Mouse (Mus musculus) liver (tissue): ENCODE measurements around the gene 4921536K21Rik.

ENCODE experiments used
- DNase-seq: peaks from one replicate; pipeline ENCODE4 v3.0.0-alpha.2; 2020; ENCODE audit warnings: mixed read lengths

4921536K21Rik gene

DNA sequence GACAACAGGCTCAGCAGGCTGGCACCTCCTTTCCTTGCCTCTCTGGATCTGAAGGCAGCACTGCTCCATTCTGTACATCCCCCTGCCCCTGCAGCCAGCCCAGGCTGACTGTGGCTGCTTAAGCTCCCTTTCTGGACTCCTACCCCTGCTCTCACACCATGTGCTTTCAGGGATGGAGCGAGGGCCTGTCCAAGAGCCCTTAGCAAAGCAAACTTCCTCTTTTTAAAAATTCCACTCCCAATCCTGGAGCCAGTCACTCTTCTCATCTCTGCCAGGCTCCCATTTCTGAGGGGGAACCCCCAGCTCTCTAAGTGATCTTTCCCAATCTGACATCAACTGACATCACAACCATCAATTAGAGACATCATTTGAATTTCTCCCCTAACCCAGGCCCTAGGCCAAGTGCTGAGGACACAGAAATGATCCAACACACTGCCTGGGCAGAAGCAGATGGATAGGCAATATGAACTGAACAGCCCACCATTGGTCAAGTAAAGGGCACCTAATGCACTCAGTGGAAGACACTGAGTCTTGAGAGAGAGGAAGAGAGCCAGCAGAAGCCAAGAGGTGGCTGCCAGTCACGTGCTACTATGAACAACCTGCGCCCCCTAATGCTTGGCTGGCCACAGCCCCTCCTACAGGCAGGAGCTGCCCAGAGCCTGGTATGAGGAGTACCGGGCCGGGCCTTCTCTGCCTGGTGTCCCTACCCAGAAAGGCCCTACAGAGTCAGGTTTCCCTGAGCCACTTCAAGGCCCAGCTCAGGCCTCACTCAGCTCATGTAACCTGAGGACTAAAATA, 15.8 kb upstream of the 4921536K21Rik start:
- no peak for DNase-seq

DNA sequence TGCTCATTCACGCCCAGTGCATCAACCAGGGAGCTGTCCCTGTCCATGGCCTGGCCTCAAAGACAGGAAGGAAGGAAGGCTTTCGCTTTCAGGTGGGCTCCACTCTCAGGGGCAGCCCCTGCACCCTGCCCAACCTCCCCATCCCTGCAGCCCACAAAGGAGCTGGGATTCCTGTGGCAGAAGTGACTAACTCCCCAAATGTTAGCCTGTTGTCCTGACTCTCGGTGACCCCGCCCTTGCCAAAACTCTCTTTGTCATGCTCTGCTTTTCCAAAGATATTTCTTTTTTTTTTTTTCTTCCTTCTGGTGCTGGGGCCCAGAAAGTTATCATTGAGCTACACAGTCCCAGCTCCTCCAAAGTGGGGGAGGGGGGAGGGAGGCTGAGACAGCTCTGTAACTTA, 14.3 kb upstream of the 4921536K21Rik start:
- DNase-seq = no peak

DNA sequence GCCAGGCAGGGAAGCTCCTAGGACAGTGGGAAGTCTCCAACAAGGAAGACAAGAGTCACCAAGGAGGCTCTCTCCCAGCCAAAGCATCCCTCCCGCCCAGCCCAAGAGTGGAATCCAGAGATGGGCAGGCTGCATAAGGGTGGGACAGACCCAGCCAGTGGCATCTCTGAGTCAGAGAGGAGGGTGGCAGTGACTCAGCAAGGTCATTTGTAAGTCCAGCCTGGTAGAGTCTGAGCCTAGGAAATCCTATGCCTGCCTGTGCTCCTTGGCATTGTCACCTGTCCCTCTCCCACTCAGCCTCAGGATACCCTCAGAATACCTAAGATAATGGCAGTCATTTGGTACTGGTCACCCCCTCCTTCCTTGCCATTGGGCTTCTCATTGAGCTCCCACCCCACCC, 10.5 kb upstream of the 4921536K21Rik start:
- DNase-seq = no peak

DNA sequence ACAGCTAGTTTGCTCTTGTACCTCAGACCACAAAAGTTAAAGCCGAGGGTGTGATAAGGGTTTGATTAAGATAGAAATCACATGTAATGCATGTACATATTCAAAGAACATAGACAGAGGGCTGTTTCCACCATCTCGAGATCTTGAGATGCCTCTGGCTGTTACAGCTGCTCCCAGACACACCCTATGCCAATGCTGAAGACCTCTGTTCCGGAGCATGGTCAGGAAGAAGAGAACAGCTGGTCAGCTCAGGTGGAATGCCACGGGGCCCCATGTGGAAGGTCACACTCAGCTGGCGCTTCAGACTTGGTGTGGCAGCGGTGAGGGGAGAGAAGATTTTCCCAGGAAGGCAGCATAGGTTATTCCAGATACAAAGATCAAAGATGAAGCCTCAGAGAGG, 9.8 kb upstream of the 4921536K21Rik start:
- no peak for DNase-seq

DNA sequence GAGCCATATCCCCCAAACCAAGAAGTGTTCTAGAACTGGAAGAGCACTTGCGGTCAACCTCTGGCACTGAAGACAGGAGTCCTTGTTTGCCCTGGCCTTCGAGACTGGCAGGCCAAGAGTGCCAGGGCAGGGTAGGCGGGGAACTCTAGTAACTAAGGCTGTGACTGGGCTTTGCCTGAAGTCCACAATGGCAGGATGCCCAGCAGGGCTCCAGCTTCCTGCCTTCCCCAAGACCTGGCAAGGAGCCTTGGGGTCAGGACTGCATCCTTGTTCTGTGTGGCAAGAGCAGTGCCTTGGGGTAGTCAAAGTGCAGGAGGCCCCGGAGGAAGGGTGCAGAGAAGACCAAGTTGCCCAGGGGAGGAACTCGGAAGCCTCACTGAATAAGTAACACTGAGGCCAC, 8.1 kb upstream of the 4921536K21Rik start:
- DNase-seq = no peak

DNA sequence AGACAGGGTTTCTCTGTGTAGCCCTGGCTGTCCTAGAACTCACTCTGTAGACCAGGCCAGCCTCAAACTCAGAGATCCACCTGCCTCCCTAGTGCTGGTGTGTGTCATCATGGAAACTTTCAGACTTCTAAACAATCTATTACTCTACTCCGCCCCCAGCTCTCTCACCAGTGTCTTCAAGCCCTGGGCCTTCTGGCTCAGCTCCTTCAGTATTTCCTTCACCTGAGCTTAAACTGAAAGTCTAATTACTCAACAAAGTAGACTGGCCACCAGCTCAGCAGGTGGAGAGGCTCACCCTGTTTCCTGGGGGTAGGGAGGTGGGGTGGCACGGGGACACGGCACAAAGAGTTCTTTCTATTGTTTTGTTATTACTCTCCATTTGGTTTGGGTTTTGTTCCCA, 7.6 kb upstream of the 4921536K21Rik start:
- DNase-seq = no peak

DNA sequence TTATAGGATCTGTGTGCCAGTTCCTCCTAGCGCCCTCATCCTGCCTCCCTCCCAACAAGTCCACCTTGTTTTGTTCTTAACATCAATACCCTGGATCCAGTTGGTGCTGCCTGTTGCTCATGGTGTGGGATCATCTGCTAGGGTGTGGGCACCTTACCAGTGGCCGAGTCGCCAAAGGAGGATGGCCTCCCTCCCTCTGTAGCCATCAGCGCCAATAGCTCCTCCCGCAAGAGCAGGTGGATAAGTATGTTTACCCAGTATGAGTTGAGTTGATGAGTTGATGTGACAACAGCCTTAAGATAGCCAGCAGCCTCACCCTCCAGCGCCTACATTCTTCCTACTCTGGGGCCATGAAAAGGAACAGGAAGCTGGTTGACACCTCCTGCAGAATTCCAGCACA, 5.4 kb upstream of the 4921536K21Rik start:
- DNase-seq = no peak

DNA sequence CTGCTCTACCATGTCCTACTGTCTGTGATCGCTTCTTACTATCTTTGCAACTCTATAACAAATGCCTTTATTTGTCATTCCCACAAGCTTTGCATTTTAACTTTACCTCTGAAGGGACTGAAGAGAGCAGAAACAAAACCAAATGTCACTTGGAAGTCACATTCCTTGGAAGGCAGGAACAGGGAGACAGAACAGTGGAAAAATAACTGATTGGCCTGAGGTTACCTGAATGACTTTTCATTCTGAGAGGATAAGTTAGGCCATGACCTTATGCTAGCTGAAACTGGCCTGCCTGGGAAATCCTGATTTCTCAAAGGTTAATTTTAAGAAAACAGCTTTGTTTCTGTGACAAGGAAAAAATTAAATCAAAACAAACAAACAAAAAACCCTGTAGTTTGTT, 1.0 kb upstream of the 4921536K21Rik start:
- no peak for DNase-seq

DNA sequence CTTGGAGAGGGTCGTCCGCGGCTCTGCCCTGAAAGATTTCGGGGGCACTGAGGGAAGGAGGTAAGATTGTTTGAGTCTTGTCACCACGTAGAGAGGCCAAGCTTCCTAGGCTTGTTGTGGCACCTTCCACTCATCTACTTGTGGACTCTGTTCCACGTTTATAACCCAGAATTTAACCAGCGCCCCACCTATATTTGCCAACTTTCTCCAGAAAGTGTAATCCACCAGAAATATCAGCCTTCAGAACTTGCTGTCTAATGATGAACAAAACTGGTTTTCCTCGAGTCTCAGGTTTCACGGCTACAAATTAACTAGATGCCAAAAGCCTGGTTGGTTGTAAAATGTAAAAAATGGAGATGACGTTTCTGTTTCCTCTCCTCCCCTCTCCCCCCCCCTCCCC, 560 bp upstream of the 4921536K21Rik start:
- DNase-seq = no peak

DNA sequence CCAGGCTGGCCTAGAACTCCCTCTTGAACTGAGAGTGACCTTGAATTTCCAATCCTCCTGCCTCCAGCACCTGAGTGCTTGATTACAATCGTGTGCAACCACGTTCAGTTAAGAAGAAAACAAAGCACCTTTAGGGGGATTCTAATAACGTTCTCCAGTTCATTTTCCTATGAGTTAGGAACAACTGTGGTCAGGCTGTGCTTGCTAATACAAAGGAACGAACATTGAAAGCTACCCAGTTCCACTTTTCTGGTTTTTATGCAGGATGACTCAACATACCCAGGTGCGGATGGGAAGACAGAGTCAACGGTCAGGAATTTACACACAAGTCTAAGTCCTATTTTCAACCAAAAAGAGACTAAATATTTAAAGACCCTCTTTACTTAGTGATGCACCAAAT, 928 bp downstream of the 4921536K21Rik start:
- DNase-seq = no peak

DNA sequence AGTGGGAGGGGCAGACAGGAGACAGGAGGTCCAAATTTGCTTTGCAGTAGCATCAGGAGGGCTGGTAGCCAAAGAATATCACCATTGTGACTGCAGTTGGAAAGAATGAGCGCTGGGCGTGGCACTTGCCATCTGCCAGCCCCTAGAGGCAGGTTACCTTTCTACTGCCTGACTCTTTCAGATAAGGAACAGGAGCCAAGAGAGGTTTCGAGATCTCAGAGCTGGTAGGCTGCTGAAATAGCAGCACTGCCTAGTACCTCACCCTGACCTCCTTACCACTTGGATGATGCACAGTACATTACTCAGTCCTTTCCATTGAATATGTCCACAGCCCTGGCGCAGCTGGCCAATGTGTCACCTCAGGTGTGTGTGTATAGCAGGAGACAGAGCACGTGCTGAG, 7.6 kb downstream of the 4921536K21Rik start:
- peak; percentile 52 for DNase-seq

DNA sequence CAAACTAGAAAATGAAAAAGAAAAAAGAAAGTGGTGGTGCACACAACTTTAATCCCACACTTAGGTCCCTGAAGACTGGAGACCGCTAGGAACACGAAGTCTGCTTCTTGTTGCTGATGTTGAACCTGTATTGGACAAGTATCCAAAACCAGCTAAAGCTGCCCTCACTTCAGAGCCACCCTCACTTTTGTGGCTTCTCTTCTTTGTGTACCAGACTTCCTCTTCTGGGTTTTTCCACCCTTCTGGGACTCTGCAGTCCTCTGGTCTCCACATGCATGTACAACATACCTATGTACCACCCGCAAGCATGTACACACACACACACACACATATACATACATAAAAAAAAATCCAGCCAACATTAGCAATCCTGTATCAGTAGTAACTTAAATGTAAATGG, 11.2 kb downstream of the 4921536K21Rik start:
- no peak for DNase-seq

DNA sequence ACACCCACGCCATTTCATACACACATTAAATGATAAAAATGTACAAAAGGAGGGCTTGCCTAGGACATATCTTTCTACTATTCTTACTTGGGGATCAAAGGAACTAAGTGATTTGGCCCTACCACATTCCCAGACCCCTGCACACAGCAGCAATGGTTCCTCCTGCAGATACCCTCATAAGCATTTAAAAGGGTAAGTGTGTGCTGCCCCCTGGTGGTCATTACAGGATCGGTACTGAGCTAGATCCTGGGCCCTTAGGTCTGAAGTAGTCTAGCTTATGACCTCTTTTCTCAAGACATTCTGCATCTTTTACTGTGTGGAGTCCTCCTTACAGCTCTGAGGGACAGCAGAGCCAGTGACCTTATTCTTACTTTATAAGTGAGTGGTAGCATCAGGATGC, 15.1 kb downstream of the 4921536K21Rik start:
- DNase-seq = peak; percentile 76

DNA sequence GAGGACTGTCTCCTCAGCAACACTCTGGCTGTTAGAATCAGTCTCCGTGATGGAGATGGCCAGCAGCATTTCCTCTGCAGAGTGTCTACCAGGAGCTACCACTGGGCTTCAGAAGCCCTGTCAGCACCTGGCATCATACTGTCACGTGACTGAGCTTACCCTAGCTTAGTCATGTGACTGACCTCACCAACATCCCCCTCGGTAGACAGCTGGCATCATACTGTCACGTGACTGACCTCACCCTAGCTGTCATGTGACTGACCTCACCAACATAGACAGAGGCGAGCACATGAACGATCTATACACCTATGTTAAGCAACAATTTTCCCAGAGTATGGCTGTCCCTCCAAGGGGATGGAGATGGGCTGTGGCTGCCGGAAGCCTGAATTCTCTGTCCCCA, 16.2 kb downstream of the 4921536K21Rik start:
- no peak for DNase-seq

DNA sequence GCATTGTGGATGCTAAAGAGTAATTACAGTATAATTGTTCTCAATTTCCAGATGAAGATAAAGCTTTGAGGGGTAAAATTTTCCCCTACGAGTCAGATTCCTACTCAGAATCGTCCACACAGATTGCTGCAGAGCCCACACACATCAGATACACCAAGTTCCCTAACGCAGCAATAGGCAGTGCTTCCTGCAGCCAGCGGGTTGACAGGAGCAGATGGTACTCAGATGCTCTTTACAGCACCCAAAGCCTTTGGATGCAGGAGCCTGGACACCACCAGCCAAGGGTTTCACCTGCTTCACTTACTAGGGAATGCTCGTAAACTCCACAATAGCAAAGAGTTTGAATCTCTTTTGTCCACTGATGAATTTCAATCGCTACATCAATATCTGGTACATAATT, 18.5 kb downstream of the 4921536K21Rik start:
- no peak for DNase-seq

DNA sequence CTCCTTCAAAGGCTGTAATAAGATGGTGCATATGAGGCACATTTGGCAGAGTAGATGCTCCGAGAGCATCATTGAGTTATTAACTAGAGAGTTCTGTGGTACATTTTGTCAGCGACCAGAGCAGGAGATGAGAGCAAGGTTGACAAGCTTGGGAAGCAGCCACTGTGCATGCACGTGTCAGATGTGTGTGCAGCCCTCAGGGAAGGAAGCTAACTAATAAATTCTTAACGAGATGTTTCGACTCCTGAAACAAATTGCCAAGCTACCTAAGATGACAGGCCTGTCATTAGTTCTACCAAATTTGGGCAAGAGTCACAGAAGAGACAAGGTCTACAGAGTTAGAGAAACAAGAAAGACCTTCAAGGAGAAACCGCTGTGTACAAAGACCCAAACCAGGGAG, 30.6 kb downstream of the 4921536K21Rik start:
- DNase-seq = no peak

DNA sequence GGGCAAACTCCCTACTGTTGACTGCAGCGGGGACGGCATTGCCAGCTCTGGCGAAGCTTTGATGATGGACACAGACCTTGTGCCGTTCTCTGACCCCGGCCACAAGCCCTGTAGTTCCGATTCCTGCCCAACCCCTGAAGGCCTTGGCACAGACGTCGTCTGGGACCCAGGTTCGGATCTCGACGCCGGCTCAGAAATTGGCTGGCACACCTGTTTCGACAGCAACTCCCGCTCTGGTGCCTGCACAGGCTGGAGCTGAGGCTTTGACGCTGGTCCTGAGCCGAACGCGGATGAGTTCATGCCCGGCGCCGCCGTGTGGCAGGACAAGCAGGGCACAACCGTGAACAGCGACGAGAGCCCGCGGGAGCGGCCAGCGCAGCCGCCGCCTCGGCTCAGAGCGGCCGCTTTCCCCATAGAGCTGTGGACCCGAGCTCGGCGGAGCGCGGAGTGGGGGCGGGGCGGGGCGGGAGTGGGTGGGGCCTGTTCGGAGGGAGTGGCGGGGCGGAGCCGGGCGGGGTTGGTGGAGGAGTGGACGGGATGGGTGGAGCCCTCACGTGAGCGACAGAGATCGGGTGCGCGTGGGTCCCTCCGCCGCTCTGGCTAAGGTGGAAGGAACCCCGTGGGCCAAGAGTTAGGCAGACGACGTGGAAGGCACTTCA, 31.3 kb downstream of the 4921536K21Rik start, which contains the start of gene Osbp2:
TSS of gene Osbp2 (minus strand) at position 450 of the 659 bp plus-strand sequence.
- DNase-seq = peak; percentile 86

DNA sequence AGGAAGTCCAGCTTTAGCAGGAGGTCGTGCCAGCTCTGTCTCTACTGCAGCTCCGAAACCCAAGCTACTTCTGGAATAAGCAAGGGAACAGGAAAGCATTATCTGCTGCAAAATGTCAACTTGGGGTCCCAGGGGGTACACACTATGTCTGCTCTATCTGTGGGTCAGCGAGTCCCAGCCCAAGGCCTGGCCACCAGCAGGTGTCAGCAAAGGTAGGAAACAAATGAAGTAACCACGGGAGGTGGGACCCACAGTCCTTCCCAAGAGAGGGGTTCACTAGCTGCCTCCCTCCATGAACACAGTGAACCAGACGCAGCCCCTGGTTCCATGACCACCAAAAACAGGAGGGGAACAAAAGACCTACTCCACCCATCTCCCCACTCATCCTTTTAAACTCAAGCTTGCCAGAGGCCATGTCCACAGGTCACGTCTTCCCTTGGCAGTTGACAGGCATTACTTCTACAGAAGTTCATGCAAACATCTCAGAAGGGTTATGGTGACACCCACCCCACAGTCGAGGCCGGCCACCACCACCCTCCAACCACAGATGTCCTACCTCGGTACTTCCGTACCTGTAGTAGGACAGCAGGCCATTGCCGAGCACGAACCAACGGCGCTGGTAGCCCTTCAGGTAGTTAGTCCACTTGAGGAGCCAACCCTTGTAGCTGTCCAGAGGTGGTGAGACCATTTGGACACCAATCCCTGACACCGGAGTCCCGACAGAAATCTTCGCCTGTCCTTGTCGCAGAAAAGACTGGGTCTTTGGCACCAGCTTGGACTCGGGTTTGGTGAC, 32.0 kb downstream of the 4921536K21Rik start:
- no peak for DNase-seq

DNA sequence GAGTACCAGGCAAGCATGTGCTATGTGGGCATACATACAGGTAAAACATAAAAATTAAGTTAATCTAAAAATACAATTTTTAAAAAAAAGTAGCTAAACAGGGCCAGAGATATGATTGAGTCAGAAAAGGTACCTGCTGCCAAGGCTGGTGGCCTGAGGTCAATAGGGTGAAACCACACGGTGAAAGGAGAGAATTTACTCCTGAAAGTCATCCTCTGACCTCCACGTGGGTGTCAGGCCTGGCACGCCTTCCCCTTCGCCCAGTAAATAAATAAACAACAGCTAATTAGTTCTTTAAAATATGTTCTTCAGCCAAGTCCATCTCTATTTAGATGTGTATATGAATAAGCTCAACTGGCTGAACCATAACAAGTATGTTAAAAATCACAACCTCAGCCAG, 34.5 kb downstream of the 4921536K21Rik start:
- DNase-seq = no peak

DNA sequence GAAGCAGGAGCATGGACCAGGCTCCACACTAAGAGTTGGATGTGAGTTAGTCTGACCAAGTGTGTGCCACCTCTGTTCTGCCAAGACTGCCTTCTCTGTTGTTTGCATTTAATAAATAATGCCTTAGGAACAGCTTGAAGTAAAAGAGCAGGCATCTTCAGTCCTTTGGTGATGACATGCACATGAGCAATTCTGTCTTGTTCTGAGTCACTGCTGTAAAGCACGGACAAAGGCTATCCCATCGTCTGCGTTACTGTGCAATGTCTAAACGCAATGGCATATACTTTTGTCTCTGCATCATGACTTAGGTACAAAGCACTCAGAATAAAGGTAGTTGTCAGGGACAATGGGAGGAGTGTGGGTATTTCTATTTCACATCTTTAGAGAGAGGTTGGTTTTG, 35.1 kb downstream of the 4921536K21Rik start:
- no peak for DNase-seq

DNA sequence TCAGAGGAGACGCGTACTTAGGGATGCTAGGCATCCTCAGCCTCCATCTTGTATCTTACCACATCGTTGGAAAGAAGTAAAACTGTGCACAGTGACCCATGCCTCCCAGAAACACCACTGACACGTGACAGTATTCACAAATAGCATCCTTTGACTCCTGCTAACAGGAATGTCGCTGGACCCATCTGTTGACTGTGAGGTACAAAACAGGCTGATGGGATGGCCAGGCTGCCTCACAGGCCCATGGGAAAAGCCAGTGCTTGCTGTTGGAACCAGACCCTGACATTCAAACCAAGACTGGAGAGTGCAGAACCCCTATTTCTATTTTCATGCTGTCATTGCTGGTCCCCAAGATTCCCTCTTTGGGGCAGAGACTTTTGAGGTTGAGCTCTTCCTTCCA, 37.0 kb downstream of the 4921536K21Rik start:
- DNase-seq = no peak

DNA sequence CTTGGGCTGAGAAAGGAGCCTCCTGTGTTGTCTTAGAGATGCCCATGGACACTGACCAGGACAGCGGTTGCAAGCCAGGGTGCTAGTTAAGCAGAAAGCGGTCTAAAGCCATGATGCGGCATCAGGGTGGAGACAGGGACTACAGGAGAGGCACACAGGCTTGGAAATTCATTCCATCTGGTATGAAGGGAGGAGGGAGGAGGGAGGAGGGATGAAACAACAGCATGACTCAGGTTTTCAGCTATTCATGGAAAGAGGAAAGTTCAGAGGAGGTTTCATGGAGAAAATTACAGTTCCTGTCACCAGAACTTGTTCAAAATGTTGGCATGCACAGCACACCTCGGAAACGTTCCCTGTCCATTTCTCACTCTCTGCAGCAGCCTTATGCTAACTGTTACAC, 39.1 kb downstream of the 4921536K21Rik start:
- no peak for DNase-seq

DNA sequence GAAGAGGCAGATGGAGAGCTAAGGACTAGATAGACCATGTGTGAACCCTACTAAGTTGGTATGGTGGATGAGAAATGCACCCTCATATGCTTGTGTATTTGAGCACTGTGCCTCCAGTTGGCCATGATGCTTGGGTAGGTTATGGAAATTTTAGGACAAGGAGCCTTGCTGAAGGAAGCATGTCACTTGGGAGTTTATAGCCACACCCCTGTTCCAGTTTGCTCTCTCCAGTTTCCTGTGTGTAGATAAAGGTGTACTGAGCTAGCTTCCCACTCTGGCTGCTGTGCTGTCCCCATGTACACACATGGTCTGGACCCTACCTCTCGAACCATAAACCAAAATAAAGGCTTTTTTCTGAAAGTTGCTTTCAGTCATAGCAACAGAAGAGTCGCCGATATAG, 40.7 kb downstream of the 4921536K21Rik start:
- DNase-seq = no peak
